Mouse (Mus musculus) CH12.LX (cell line): ENCODE measurements around the gene Gm10037. TPM values are rescaled to one million over a fixed set of nuclear protein-coding genes. Genes with fewer than 3 reads are reported as not detected.
"Not testable (repeated sequence)": the region's sequence is repeated elsewhere in the genome, so short reads cannot be mapped to it uniquely, and the experiment has no call there.

Source experiments
- DNase-seq: peaks from one replicate; pipeline ENCODE4 v3.0.0-alpha.2; 2013; ENCODE audit errors: extremely low read depth
- H3K27ac ChIP-seq: 2 replicates; pipeline ENCODE4 v1.5.1; 2012; ENCODE audit warnings: low read depth, mild to moderate bottlenecking, control low read depth, moderate library complexity; ENCODE audit not compliant: insufficient read depth
- H3K27me3 ChIP-seq: replicated peaks from 2 replicates; pipeline ENCODE3; 2012; ENCODE audit warnings: inconsistent platforms
- H3K36me3 ChIP-seq, 2 experiments: replicated peaks in 1 of 2; 2 replicates each; pipeline versions ENCODE3 to v1.6.1; 2012; ENCODE audit warnings: inconsistent platforms in 1 of 2, low read length in 1 of 2, mild to moderate bottlenecking in 1 of 2, mixed read lengths in 1 of 2, moderate library complexity in 1 of 2; ENCODE audit not compliant: control insufficient read depth in 1 of 2, insufficient read depth in 1 of 2
- H3K4me1 ChIP-seq, 2 experiments: 2 replicates each; pipeline ENCODE4 v1.6.1; 2012; ENCODE audit warnings: inconsistent platforms in 1 of 2, moderate library complexity in 1 of 2; ENCODE audit not compliant: insufficient read depth in 2 of 2, control insufficient read depth in 1 of 2
- H3K4me2 ChIP-seq: 2 replicates; pipeline ENCODE4 v1.6.1; 2012; ENCODE audit warnings: low read depth, mild to moderate bottlenecking, control low read depth; ENCODE audit not compliant: poor library complexity, insufficient read depth, severe bottlenecking
- H3K4me3 ChIP-seq, 3 experiments: fragments of 150-350 bp in 1 of 3; sonication (generic) in 1 of 3; replicated peaks in 1 of 3; 2 replicates each; pipeline versions ENCODE3 to v1.5.1; 2011 to 2012; ENCODE audit warnings: low read depth in 2 of 3, low read length in 2 of 3, mild to moderate bottlenecking in 2 of 3, moderate library complexity in 2 of 3, control low read depth in 1 of 3, improper control_type of control experiment in 1 of 3, inconsistent platforms in 1 of 3, mixed read lengths in 1 of 3; ENCODE audit not compliant: poor library complexity in 1 of 3
- H3K79me2 ChIP-seq: replicated peaks from 2 replicates; pipeline ENCODE4 v1.6.1; 2012; ENCODE audit warnings: mild to moderate bottlenecking, moderate library complexity; ENCODE audit not compliant: control insufficient read depth, poor library complexity, insufficient read depth, severe bottlenecking; ENCODE audit errors: extremely low read depth
- H3K9ac ChIP-seq: 2 replicates; pipeline ENCODE4 v1.6.1; 2012; ENCODE audit warnings: low read depth, mild to moderate bottlenecking, control low read depth, moderate library complexity; ENCODE audit not compliant: insufficient read depth
- H3K9me3 ChIP-seq: replicated peaks from 2 replicates; pipeline ENCODE3; 2012; ENCODE audit warnings: low read length, inconsistent platforms, mixed read lengths
- BHLHE40 ChIP-seq: IDR thresholded peaks from 2 replicates; pipeline ENCODE4 v1.6.1; 2011; ENCODE audit warnings: mild to moderate bottlenecking, low read depth, low read length, improper control_type of control experiment
- CHD2 ChIP-seq: IDR thresholded peaks from 2 replicates; pipeline ENCODE4 v1.6.1; 2011; ENCODE audit warnings: low read length, improper control_type of control experiment
- CTCF ChIP-seq, 2 experiments: IDR thresholded peaks in 1 of 2; conservative IDR thresholded peaks in 1 of 2; 2 replicates each; pipeline ENCODE4 v1.5.1; 2011 to 2012; ENCODE audit warnings: low read depth in 2 of 2, low read length in 2 of 2, improper control_type of control experiment in 1 of 2, inconsistent platforms in 1 of 2, mild to moderate bottlenecking in 1 of 2, moderate library complexity in 1 of 2
- GABPA ChIP-seq: IDR thresholded peaks from 2 replicates; pipeline ENCODE4 v1.6.1; 2012; ENCODE audit warnings: low read depth, low read length, improper control_type of control experiment, inconsistent platforms; ENCODE audit not compliant: insufficient replicate concordance
- JUN ChIP-seq: IDR thresholded peaks from 2 replicates; pipeline ENCODE4 v1.6.1; 2011; ENCODE audit warnings: low read depth, mild to moderate bottlenecking, low read length, improper control_type of control experiment, moderate library complexity; ENCODE audit not compliant: insufficient read depth
- MAZ ChIP-seq: IDR thresholded peaks from 2 replicates; pipeline ENCODE4 v1.6.1; 2012; ENCODE audit warnings: low read depth, mild to moderate bottlenecking, inconsistent platforms, low read length, improper control_type of control experiment, moderate library complexity
- MXI1 ChIP-seq: IDR thresholded peaks from 2 replicates; pipeline ENCODE4 v1.6.1; 2011; ENCODE audit warnings: mild to moderate bottlenecking, low read depth, low read length, improper control_type of control experiment
- NELFE ChIP-seq: IDR thresholded peaks from 2 replicates; pipeline ENCODE4 v1.6.1; 2011; ENCODE audit warnings: low read depth, low read length, improper control_type of control experiment
- NRF1 ChIP-seq: IDR thresholded peaks from 2 replicates; pipeline ENCODE4 v1.6.1; 2014; ENCODE audit warnings: low read depth, mild to moderate bottlenecking, inconsistent platforms, low read length, improper control_type of control experiment, moderate library complexity
- RAD21 ChIP-seq: IDR thresholded peaks from 2 replicates; pipeline ENCODE4 v1.6.1; 2011; ENCODE audit warnings: low read depth, mild to moderate bottlenecking, low read length, improper control_type of control experiment, moderate library complexity
- SIN3A ChIP-seq: IDR thresholded peaks from 2 replicates; pipeline ENCODE4 v1.6.1; 2012; ENCODE audit warnings: low read length, improper control_type of control experiment, inconsistent platforms
- TBP ChIP-seq: conservative IDR thresholded peaks from 2 replicates; pipeline ENCODE4 v1.6.1; 2011; ENCODE audit warnings: low read depth, low read length, improper control_type of control experiment
- USF2 ChIP-seq: conservative IDR thresholded peaks from 2 replicates; pipeline ENCODE4 v1.6.1; 2011; ENCODE audit warnings: low read depth, low read length, improper control_type of control experiment
- ZKSCAN1 ChIP-seq: IDR thresholded peaks from 2 replicates; pipeline ENCODE4 v1.6.1; 2012; ENCODE audit warnings: low read depth, inconsistent platforms, low read length, improper control_type of control experiment, borderline replicate concordance
- dilution Hi-C: fragments of 300-500 bp; cut with MboI; formaldehyde crosslinking; loops from 2 replicates; pipeline ENCODE4 v1.14.3; 2020; ENCODE audit warnings: low sequenced_read_pairs; ENCODE audit not compliant: extremely low pct_unique_long_range_greater_than_20kb, extremely low pct_ligation_motif_present
- in situ Hi-C: fragments of 300-500 bp; cut with MboI; formaldehyde crosslinking; loops from 3 replicates; pipeline ENCODE4 v1.14.3; 2019; ENCODE audit warnings: low sequenced_read_pairs, low pct_ligation_motif_present, low pct_unique_long_range_greater_than_20kb, mixed read lengths
- polyA plus RNA-seq: library from polyadenylated mRNA; unstranded; fragments of >175 nt; gene quantifications from 2 replicates; pipeline ENCODE4 v1.2.1, GENCODE M21; 2012; ENCODE audit warnings: low read depth; ENCODE audit not compliant: insufficient read length
- total RNA-seq, 2 experiments: library from RNA; depleted of rRNA; stranded (reverse); fragments of 300-350 nt in 1 of 2; fragments of >200 nt in 1 of 2; gene quantifications; 2 replicates each; pipeline ENCODE4 v1.2.3; 2012 to 2014

Gene Gm10037
- total and polyA plus RNA-seq, 3 experiments, result not detected

- H3K79me2 ChIP-seq, H3K4me3 ChIP-seq, in situ Hi-C loops, dilution Hi-C loops, H3K9me3 ChIP-seq, H3K9ac ChIP-seq, H3K4me2 ChIP-seq, H3K27ac ChIP-seq, H3K36me3 ChIP-seq, DNase-seq, H3K4me1 ChIP-seq, H3K27me3 ChIP-seq: not testable (repeated sequence)
- TF ChIP-seq CTCF (conservative IDR thresholded peaks at IDR 0.05 in 1 of 2, IDR thresholded peaks at IDR 0.05 in 1 of 2; ENCODE audit: low read depth in 2 of 2, low read length in 2 of 2) (peak in 1 of 2 experiments; percentile 32; a peak in 2 of 4 replicates), RAD21 (peak; percentile 30)
Observed at GRCm38 (mm10) chr13:67833137-67833536, 2.2 kb downstream of the Gm10037 start.

- Histone ChIP-seq H3K79me2 (no peaks in the 10 kb centered on the region), H3K27ac (no peak overlapping the region), H3K4me1 (peaks cover 4 to 10% of the 10 kb centered on the region in 2 experiments; a peak in 2 of 4 replicates), H3K27me3 (peaks cover 16% of the 10 kb centered on the region), H3K4me2 (peak overlapping the region; percentile 64), H3K4me3 (peak overlapping the region in 2 of 3 experiments; percentile 16 to 18), H3K9ac (no peak overlapping the region), H3K9me3 (no peaks in the 10 kb centered on the region), H3K36me3 (no peaks in the 10 kb centered on the region)
- in situ Hi-C loops, result no loop called here
- DNase-seq, result no peak
- dilution Hi-C loops, result no loop called here
- TF ChIP-seq JUN (no peak), MXI1 (no peak), TBP (no peak), GABPA (no peak), USF2 (no peak), NELFE (no peak), BHLHE40 (no peak), SIN3A (no peak), NRF1 (no peak), ZKSCAN1 (no peak), CHD2 (no peak), MAZ (no peak)
Observed at GRCm38 (mm10) chr13:67843775-67844118, 12.8 kb downstream of the Gm10037 start.
